Mouse (Mus musculus): ENCODE measurements at regions not wholly inside any gene's neighbourhood (a gene's known extent, or its start where the extent isn't known, plus 50 kb on each side); places are given as distances from the start of the nearest gene placed in this dataset.

DNA sequence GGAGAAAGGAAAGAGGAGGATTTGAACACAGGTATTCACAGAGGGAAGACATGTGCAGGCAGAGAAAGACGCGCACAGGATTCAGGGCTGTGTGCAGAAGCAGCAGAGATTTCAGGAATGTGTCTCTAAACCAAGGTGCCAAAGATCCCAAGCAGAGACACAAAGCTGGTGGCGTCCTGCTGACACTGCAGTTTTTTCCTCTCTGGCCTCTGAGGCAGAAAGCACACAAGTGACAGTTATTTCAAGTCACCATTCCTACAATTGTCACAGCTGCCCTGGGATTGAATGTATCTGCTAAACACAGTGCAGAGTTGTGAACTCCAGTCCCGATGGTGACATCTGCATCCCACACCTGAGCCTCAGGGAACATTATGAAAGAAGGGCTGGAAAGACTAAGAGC, 107.1 kb upstream of the Slc22a12 start:
- TF ChIP-seq POLR2A (IDR thresholded peaks at IDR 0.05; ENCODE audit: borderline replicate concordance, extremely low read depth, low read depth, low read length): no peak
- no peak for TF ChIP-seq CTCF (IDR thresholded peaks at IDR 0.05; ENCODE audit: insufficient read depth, low read length)
- WGBS: 64% methylated on average over 4 of the region's 4 CpGs

DNA sequence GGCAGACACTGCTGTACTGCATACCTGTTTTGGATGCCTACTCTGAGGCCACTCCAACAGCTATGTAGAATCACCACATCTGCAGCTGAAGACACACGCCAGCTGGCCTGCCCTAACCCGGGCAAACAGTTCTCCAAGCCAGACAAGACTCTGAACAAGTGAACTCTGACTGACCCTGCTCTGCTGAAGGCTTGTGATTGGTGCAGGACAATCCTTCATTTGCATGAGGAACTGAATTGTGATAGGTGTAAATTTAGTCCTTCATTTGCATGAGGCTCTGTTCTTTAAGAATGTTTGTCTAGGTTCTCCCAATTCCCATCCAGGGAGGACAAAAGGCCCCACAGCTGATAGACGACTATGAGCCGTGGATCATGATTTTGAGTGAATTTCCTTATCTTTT, 104.9 kb upstream of the Slc22a12 start:
- H3K4me1 ChIP-seq (ENCODE audit: control insufficient read depth, insufficient read depth, low read length): no peaks in the 10 kb centered on the region
- WGBS: 80% methylated on average over 4 of the region's 4 CpGs
- no peak for DNase-seq
- TF ChIP-seq CTCF (IDR thresholded peaks at IDR 0.05; ENCODE audit: insufficient read depth, low read length) (no peak), POLR2A (IDR thresholded peaks at IDR 0.05; ENCODE audit: borderline replicate concordance, extremely low read depth, low read depth, low read length) (no peak)
- H3K4me3 ChIP-seq (replicated peaks; ENCODE audit: extremely low read depth, low read depth, low read length): no peak overlapping the region

More for the DNA sequence above, 107.1 kb upstream of the Slc22a12 start:
- Histone ChIP-seq H3K4me3 (replicated peaks; ENCODE audit: extremely low read depth, low read depth, low read length) (no peak overlapping the region), H3K4me1 (ENCODE audit: control insufficient read depth, insufficient read depth, low read length) (no peaks in the 10 kb centered on the region)
- DNase-seq: no peak

DNA sequence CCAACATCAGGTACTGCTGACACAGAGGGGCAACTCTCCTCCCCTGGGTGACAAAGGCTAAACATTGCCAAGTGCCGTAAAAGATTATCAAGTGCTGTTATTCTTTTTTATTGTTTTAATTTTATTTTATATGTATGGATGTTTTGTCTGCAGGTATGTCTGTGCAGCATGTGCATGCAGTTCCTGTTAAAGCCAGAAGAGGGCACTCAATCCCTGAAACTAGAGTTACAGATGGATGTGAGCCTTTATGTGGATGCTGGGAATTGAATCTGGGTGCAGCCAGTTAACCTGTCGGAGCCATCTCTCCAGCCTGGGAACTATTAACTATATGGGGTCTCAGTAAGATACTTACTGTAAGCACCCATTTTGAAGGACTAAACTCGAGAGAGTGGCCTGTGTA, 104.4 kb upstream of the Slc22a12 start:
- DNase-seq: no peak
- no peak for TF ChIP-seq CTCF (IDR thresholded peaks at IDR 0.05; ENCODE audit: insufficient read depth, low read length)
- no peak for TF ChIP-seq POLR2A (IDR thresholded peaks at IDR 0.05; ENCODE audit: borderline replicate concordance, extremely low read depth, low read depth, low read length)
- Histone ChIP-seq H3K4me3 (replicated peaks; ENCODE audit: extremely low read depth, low read depth, low read length) (no peak overlapping the region), H3K4me1 (ENCODE audit: control insufficient read depth, insufficient read depth, low read length) (no peaks in the 10 kb centered on the region)
- WGBS: 86% methylated on average over 3 of the region's 3 CpGs

DNA sequence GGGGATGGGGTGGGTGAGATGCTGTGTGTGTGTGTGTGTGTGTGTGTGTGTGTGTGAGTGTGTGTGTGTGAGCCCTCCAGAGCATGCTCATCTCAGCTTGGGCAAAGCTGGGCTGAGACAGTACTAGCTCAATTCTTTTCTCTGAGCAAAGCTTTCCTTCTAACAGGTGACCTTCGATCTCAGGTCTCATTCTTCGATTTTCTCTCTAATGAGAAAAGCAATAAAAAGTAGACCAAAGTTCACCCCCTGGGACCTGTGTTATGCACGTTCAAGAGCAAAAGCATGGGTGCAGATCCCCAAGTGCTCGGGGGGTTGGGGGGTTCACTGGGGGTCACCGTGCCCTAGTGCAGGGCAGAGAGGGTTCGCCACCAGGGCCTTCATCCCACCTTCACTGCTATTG, 103.1 kb upstream of the Slc22a12 start:
- no peak for DNase-seq
- 94% methylated on average over 6 of the region's 6 CpGs for WGBS
- Histone ChIP-seq H3K4me3 (replicated peaks; ENCODE audit: extremely low read depth, low read depth, low read length) (no peak overlapping the region), H3K4me1 (ENCODE audit: control insufficient read depth, insufficient read depth, low read length) (no peaks in the 10 kb centered on the region)
- TF ChIP-seq CTCF (IDR thresholded peaks at IDR 0.05; ENCODE audit: insufficient read depth, low read length) (no peak), POLR2A (IDR thresholded peaks at IDR 0.05; ENCODE audit: borderline replicate concordance, extremely low read depth, low read depth, low read length) (no peak)

GRCm38 (mm10) chr19:6644871-6645270, 102.0 kb upstream of the Slc22a12 start:
- no peaks in the 10 kb centered on the region for H3K4me1 ChIP-seq (ENCODE audit: control insufficient read depth, insufficient read depth, low read length)
- DNase-seq: no peak
- H3K4me3 ChIP-seq (replicated peaks; ENCODE audit: extremely low read depth, low read depth, low read length): no peak overlapping the region
- TF ChIP-seq POLR2A (IDR thresholded peaks at IDR 0.05; ENCODE audit: borderline replicate concordance, extremely low read depth, low read depth, low read length) (no peak), CTCF (IDR thresholded peaks at IDR 0.05; ENCODE audit: insufficient read depth, low read length) (no peak)
- 83% methylated on average over 6 of the region's 6 CpGs for WGBS

DNA sequence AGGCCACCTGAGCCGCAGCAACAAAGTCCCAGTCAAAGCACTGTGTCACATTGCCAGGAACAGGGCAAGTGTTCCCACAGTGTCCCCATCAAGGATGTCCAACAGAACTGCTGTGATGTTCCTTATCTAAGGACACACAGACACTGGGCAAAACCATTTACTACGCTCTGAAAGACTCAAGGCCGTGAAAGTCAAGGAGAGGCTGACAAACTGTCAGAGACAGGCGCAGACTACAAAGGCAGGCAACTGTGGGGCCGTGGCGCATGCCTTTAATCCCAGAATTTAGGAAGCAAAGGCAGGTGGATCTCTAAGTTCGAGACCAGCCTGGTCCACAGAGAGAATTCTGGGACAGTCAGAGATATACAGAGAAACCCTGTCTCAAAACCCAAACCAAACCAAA, 96.8 kb upstream of the Slc22a12 start:
- DNase-seq: no peak
- 70% methylated on average over 7 of the region's 7 CpGs for WGBS
- TF ChIP-seq POLR2A (IDR thresholded peaks at IDR 0.05; ENCODE audit: borderline replicate concordance, extremely low read depth, low read depth, low read length) (no peak), CTCF (IDR thresholded peaks at IDR 0.05; ENCODE audit: insufficient read depth, low read length) (no peak)
- no peak overlapping the region for H3K4me3 ChIP-seq (replicated peaks; ENCODE audit: extremely low read depth, low read depth, low read length)
- H3K4me1 ChIP-seq (ENCODE audit: control insufficient read depth, insufficient read depth, low read length): no peaks in the 10 kb centered on the region

DNA sequence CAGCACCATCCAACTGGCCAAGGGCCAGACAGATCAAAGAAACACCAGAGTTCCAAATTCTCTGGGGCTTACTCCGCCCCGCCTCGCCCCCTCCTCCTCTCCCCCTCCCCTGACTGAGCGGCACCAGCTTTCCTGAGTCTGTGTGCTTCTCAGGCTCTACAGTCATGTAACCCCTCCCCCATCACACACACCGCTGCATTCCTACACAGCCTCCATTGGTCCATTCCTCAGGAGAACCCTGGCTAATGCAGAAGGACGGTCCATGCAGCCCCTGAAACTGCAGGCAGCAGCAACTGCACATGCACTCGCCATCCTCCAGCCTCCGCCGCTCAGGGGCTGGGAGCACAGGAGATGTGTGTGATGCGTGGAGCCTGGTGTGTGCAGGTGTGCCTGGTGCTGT, 90.6 kb upstream of the Slc22a12 start:
- TF ChIP-seq POLR2A (IDR thresholded peaks at IDR 0.05; ENCODE audit: borderline replicate concordance, extremely low read depth, low read depth, low read length) (no peak), CTCF (IDR thresholded peaks at IDR 0.05; ENCODE audit: insufficient read depth, low read length) (no peak)
- no peaks in the 10 kb centered on the region for H3K4me1 ChIP-seq (ENCODE audit: control insufficient read depth, insufficient read depth, low read length)
- 43% methylated on average over 10 of the region's 10 CpGs for WGBS
- no peak for DNase-seq
- no peak overlapping the region for H3K4me3 ChIP-seq (replicated peaks; ENCODE audit: extremely low read depth, low read depth, low read length)

DNA sequence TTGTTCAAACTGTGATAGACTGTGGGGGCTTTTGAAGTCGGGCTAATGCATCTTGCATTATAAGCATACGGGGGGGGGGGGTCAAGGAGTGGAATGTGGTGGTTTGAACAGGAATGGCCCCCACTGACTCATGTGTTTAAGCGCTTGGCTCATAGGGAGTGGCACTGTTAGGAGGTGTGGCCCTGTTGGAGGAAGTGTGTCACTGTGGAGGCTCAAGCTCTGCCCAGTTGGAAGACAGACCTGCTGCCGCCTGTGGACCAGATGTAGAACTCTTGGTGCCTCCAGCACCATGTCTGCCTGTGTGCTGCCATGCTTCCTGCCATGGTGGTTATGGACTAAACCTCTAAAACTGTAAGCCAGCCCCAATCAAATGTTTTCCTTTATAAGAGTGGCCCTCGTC, 89.0 kb upstream of the Slc22a12 start:
- TF ChIP-seq POLR2A (IDR thresholded peaks at IDR 0.05; ENCODE audit: borderline replicate concordance, extremely low read depth, low read depth, low read length) (no peak), CTCF (IDR thresholded peaks at IDR 0.05; ENCODE audit: insufficient read depth, low read length) (no peak)
- Histone ChIP-seq H3K4me1 (ENCODE audit: control insufficient read depth, insufficient read depth, low read length) (no peaks in the 10 kb centered on the region), H3K4me3 (replicated peaks; ENCODE audit: extremely low read depth, low read depth, low read length) (no peak overlapping the region)
- WGBS: 68% methylated on average over 5 of the region's 5 CpGs
- DNase-seq: no peak

GRCm38 (mm10) chr19:6630613-6630940, 87.7 kb upstream of the Slc22a12 start:
- no peak for DNase-seq
- Histone ChIP-seq H3K4me1 (ENCODE audit: control insufficient read depth, insufficient read depth, low read length) (no peaks in the 10 kb centered on the region), H3K4me3 (replicated peaks; ENCODE audit: extremely low read depth, low read depth, low read length) (no peak overlapping the region)
- WGBS: 75% methylated on average over 4 of the region's 4 CpGs
- TF ChIP-seq CTCF (IDR thresholded peaks at IDR 0.05; ENCODE audit: insufficient read depth, low read length) (no peak), POLR2A (IDR thresholded peaks at IDR 0.05; ENCODE audit: borderline replicate concordance, extremely low read depth, low read depth, low read length) (no peak)

- no peak for DNase-seq
- 84% methylated on average over 9 of the region's 9 CpGs for WGBS
- TF ChIP-seq CTCF (IDR thresholded peaks at IDR 0.05; ENCODE audit: insufficient read depth, low read length) (no peak), POLR2A (IDR thresholded peaks at IDR 0.05; ENCODE audit: borderline replicate concordance, extremely low read depth, low read depth, low read length) (no peak)
These were observed 87.2 kb upstream of the Slc22a12 start for GRCm38 (mm10) chr19:6629911-6630612.

More at GRCm38 (mm10) chr19:6629911-6630612, 87.2 kb upstream of the Slc22a12 start:
- H3K4me3 ChIP-seq (replicated peaks; ENCODE audit: extremely low read depth, low read depth, low read length): no peak overlapping the region
- H3K4me1 ChIP-seq (ENCODE audit: control insufficient read depth, insufficient read depth, low read length): no peaks in the 10 kb centered on the region
